Mouse (Mus musculus) midbrain, embryonic 11.5 days (tissue): Measurements from ENCODE around the gene Dand5. TPM values are rescaled to one million over a fixed set of nuclear protein-coding genes. Genes with fewer than 3 reads are reported as not detected.
A peak's percentile ranks its signal among the peaks of the same experiment; 100 is the strongest.

Source experiments
- ATAC-seq: fragments of 200-750 bp; cut with Nextera tagmentation; 2 replicates; pipeline ENCODE4 v1.8.0; 2017; ENCODE audit warnings: moderate TSS enrichment, moderate library complexity; ENCODE audit not compliant: low FRiP score
- DNase-seq: peaks from one replicate; pipeline ENCODE4 v3.0.0; 2015; ENCODE audit warnings: low spot score; ENCODE audit errors: missing footprints
- H3K27ac ChIP-seq: fragments of 300-500 bp; sonication (generic); 2 replicates; pipeline ENCODE4 v1.5.1; 2014; ENCODE audit warnings: low read depth, low read length
- H3K27me3 ChIP-seq: fragments of 300-500 bp; sonication (generic); 2 replicates; pipeline ENCODE4 v1.6.1; 2014; ENCODE audit warnings: mild to moderate bottlenecking, low read length, moderate library complexity, mixed read lengths; ENCODE audit not compliant: control insufficient read depth, insufficient read depth
- H3K36me3 ChIP-seq: fragments of 300-500 bp; sonication (generic); 2 replicates; pipeline ENCODE4 v1.6.1; 2014; ENCODE audit warnings: mild to moderate bottlenecking, low read length, moderate library complexity, mixed read lengths; ENCODE audit not compliant: control insufficient read depth, insufficient read depth
- H3K4me1 ChIP-seq: fragments of 300-500 bp; sonication (generic); 2 replicates; pipeline ENCODE4 v1.6.1; 2014; ENCODE audit warnings: low read length; ENCODE audit not compliant: control insufficient read depth, insufficient read depth
- H3K4me2 ChIP-seq: fragments of 300-500 bp; sonication (generic); 2 replicates; pipeline ENCODE4 v1.6.1; 2014; ENCODE audit warnings: mild to moderate bottlenecking, moderate library complexity
- H3K4me3 ChIP-seq: fragments of 300-500 bp; sonication (generic); 2 replicates; pipeline ENCODE4 v1.5.1; 2014; ENCODE audit warnings: low read depth, low read length
- H3K9ac ChIP-seq: fragments of 300-500 bp; sonication (generic); 2 replicates; pipeline ENCODE4 v1.6.1; 2014; ENCODE audit warnings: low read length
- H3K9me3 ChIP-seq: fragments of 300-500 bp; sonication (generic); 2 replicates; pipeline ENCODE4 v1.6.1; 2016; ENCODE audit warnings: low read length; ENCODE audit not compliant: control insufficient read depth
- WGBS: fragments of 180-500 bp; shearing (Covaris S2); extraction: QIAGEN DNeasy Blood & Tissue Kit; methylation state at CpG from one replicate; pipeline ENCODE4 v1.1.7; 2014; 5-methylcytosine and 5-hydroxymethylcytosine counted together
- polyA plus RNA-seq: library from polyadenylated mRNA; unstranded; fragments of >200 nt; fragmentation: Nextera tagmentation; extraction: Ambion mirVana; gene quantifications from 2 replicates; pipeline ENCODE4 v1.2.1, GENCODE M21; 2014

Gene Dand5
- polyA plus RNA-seq, 1 experiment from 2014 or later, result 4.6 TPM

DNA sequence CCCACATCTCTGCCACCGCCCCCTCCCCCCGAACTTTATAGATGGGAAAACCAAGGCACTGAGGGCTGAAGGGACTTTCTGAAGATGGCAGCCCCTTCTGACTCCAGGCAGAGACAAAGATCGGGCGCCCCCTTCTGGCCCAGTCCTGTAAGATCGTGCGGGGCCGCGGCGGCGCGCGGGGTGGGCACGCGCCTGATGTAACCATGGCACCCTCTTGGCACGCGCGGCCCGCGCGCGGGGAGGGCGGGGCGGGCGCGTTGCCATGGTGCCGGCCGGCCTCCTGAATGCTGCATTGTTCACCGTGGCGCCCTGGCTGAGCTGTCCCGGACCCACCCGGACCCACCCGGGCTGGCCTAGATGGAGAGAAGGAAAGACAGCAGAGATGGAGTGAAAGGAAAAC, 11.7 kb downstream of the Dand5 start:
- H3K4me2 ChIP-seq, result peak overlapping the region; percentile 35
- H3K27me3 ChIP-seq, result peaks cover 45% of the 10 kb centered on the region
- no peaks in the 10 kb centered on the region for H3K9me3 ChIP-seq
- H3K4me3 ChIP-seq, result peak overlapping the region; percentile 2; the same call in 1 of the 2 replicates
- 0 out of 2 replicates have a peak overlapping the region, but pooled peaks have one; percentile 8 for H3K27ac ChIP-seq
- 1% methylated on average over 32 of the region's 32 CpGs for WGBS
- H3K4me1 ChIP-seq, result peaks cover 13% of the 10 kb centered on the region
- peak; percentile 100 for DNase-seq
- peak; percentile 92 for ATAC-seq
- no peaks in the 10 kb centered on the region for H3K36me3 ChIP-seq
- H3K9ac ChIP-seq, result 0 out of 2 replicates have a peak overlapping the region, but pooled peaks have one; percentile 1

DNA sequence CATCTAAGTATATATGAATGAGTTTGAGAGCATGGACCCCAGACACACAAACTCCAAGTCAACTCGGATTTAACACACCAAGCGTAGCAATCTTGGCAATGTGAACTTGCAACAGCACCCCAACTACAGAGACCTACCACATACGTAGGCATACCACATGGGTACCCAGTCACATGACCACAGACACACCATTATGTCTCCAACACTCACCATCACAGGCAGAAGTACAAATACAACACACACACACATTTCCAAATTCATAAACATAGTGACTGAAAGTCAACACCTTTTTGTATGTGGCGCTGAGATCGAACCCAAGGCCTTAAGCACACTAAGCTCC, 12.7 kb downstream of the Dand5 start:
- ATAC-seq (no peak), DNase-seq (peak; percentile 82)
- Histone ChIP-seq H3K4me2 (no peak overlapping the region), H3K36me3 (no peaks in the 10 kb centered on the region), H3K27me3 (peaks cover 53% of the 10 kb centered on the region), H3K4me3 (no peak overlapping the region), H3K27ac (no peak overlapping the region), H3K4me1 (peaks cover 10% of the 10 kb centered on the region), H3K9me3 (no peaks in the 10 kb centered on the region), H3K9ac (no peak overlapping the region)
- WGBS, result 79% methylated on average over 5 of the region's 5 CpGs

DNA sequence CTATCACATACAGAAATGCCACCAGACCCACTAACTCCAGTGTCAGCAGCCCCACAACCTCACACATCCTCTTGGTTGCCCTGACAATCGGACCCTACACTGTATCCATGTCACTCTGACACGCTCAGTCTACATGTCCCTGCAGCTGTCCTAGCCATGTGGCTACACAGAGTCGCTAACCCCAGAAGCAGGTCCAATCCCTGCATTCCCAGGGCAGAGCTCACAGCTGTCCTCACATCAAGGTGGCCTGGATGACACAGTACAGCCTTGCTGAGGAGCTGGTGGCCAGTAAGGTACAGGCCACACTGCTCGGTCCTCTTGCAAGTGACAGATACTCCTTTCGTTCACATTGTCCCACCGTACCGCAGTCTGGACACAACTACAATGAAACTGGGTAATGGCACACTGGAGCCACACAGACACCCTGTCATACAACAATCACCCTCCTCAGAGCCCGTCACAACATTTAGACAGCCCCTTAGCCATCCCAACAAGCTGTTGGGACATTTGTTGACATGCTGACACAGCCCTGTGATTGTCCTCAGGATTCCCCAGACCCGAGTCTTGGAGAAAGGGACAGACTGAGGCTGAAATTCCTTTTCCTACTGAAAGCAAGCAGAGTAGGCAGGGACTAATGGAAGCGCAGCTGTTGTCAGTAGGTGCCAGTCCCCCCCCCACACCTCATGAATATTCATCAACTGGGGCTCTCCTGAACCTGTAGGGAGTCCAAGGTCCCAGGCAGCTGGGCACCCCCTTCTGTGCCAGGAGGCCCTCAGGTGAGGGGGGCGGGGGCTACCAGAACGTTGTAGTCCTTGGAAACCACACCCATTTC, 13.3 kb downstream of the Dand5 start:
- no peak overlapping the region for H3K4me3 ChIP-seq
- H3K4me2 ChIP-seq, result no peak overlapping the region
- WGBS, result 57% methylated on average over 12 of the region's 12 CpGs
- H3K27ac ChIP-seq, result no peak overlapping the region
- ATAC-seq, result no peak
- peaks cover 5% of the 10 kb centered on the region for H3K4me1 ChIP-seq
- DNase-seq, result peak; percentile 82
- H3K27me3 ChIP-seq, result peaks cover 50% of the 10 kb centered on the region
- no peaks in the 10 kb centered on the region for H3K9me3 ChIP-seq
- H3K9ac ChIP-seq, result no peak overlapping the region
- no peaks in the 10 kb centered on the region for H3K36me3 ChIP-seq

DNA sequence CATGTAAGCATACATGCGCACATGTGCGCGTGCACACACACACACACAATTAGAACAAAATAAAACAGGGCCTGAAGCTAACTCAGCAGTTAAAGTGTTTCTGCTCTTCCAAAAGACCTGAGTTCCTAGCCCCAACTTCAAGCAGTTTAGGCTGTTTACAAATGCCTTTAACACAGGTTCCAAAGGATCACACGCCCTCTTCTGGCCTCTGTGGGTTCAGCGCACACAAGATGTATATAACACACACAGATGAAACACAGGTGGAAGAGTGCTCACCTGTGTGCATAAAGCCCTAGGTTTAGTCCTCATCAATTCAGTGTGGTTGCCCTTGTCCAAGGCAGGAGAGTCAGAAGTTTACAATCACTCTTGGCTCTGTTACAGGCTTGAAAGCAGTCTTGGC, 16.6 kb downstream of the Dand5 start:
- Histone ChIP-seq H3K9ac (no peak overlapping the region), H3K9me3 (no peaks in the 10 kb centered on the region), H3K4me1 (no peaks in the 10 kb centered on the region; the same call in 1 of the 2 replicates), H3K27ac (no peak overlapping the region), H3K4me3 (no peak overlapping the region), H3K4me2 (no peak overlapping the region), H3K27me3 (peaks cover 61% of the 10 kb centered on the region), H3K36me3 (no peaks in the 10 kb centered on the region)
- no peak for DNase-seq
- ATAC-seq, result no peak
- 94% methylated on average over 5 of the region's 5 CpGs for WGBS

DNA sequence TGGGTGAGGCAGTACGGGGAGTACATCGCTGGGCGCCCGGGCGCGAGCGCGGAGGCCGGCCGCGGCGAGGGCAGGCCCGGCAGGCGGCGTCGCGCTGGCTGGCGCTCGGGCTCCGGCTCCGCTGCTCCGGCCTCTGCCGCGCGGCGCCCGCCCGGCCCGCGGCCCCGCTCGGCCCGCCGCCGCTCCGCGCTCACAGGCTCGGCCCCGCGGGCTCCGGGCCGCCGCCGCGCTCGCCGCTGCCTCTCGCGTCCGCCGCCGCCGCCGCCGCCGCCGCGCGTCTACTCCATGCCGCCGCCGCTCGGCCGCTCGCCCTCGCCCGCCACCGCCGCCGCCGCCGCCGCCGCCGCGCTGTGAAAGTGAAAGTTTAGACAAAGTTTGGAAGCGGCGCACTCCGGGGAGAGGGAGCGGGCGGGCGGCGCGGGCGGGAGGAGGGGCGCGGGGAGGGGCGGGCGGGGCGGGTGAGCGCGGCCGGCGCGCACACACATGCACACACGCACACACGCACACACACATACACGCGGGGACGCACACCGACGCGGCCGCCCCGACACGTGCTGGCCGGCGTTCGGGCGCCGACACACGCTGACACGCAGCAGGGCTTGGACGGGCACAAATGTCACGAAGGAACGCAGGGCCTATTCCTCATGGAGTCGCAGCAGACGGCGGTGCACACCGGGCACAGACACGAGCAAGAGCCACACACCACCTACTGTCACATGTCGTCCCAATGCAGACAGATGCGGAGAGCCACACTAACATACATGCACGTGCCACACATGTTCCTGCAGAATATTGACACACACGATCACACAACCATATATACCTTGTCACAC, 22.4 kb downstream of the Dand5 start, which contains the start of gene Nfix:
Gene Nfix, minus strand, starts transcription at position 346 of the 833 bp plus-strand sequence.
- 2% methylated on average over 68 of the region's 125 CpGs for WGBS
- H3K36me3 ChIP-seq, result no peaks in the 10 kb centered on the region
- peaks cover 89% of the 10 kb centered on the region for H3K27me3 ChIP-seq
- DNase-seq (peak; percentile 93), ATAC-seq (peak; percentile 60)
- H3K9me3 ChIP-seq, result no peaks in the 10 kb centered on the region
- peak within 1 kb of the TSS; percentile 73 for H3K9ac ChIP-seq
- H3K4me2 ChIP-seq, result peak within 1 kb of the TSS; percentile 92
- peaks cover 8% of the 10 kb centered on the region for H3K4me1 ChIP-seq
- peak within 1 kb of the TSS; percentile 68 for H3K4me3 ChIP-seq
- H3K27ac ChIP-seq, result no peak within 1 kb of the TSS

DNA sequence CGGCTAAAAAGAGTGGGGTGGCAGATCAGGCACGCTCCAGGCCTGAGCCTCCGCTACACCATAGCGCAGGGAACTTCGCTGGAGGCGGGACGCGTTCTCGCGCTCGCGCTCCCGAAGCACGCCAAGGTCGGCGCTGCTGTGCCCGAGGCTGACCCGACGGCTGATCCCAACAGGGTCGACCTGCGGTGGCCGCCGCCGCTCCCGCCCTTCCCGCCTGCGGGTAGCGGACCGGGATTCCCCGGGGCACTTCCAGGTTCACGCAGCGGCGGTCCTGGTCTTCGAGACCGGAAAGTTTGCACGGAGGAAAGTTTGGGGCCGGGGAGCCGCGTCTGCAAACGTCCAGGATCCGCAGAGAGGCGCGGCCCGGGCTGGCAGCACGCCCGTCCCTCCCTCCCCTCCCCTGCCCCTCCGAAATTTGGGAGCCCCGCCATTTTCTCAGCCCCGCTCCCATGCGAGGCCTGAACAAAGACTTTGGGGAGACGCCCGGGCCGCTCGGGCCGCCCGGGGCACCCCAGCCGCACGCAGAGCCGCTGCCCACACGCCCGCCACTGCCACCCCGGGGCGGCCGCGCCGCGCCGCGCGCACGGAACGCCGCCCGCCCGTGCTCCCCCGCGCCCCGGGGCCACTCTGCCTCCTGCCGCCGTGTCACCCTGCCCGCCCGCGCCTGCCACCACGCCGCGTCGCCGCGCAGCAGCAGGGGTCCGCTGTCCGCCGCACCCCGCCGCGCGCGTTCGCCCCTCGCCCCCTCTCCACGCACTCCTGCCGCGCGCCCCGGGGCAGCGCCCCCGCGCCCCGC, 23.3 kb downstream of the Dand5 start:
- Histone ChIP-seq H3K27me3 (peaks cover 91% of the 10 kb centered on the region), H3K36me3 (no peaks in the 10 kb centered on the region), H3K9ac (peak overlapping the region; percentile 73), H3K4me1 (peaks cover 8% of the 10 kb centered on the region), H3K27ac (no peak overlapping the region), H3K9me3 (no peaks in the 10 kb centered on the region), H3K4me2 (peak overlapping the region; percentile 92), H3K4me3 (peak overlapping the region; percentile 68)
- DNase-seq (peak; percentile 94), ATAC-seq (peak; percentile 6; the same call in 1 of the 2 replicates)
- 2% methylated on average over 86 of the region's 108 CpGs for WGBS

DNA sequence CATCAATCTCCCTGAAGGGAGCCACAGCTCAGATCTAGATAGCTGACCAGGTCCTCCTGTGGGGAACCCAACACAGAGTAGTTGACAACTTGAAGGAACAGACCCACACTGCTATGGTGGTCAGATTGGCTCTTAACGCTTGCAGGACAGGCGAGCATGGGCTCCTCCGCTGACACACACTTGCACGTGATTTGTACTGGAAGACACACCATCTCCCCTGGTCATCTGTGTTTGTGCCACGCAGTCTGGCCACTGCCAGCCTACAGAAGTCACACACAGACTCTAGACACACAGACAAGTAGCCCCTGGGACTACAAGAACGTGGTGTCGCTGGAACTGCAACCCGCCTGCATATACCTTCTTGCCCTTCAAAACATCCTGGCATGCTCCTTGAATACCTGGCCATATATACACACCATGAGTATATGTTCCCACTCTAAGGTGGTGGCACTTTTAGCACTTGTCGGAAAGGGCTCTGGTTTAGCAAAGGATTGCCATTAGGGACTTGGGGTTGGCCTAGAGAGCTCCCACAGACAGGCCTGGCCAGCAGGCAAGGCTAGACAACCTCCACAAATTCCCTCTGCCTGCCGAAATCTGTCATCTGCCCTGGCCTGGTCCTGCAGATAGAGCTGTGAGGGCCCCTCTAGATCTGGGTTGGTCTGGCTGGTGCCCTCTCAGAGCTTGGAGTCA, 24.0 kb downstream of the Dand5 start:
- Histone ChIP-seq H3K36me3 (no peaks in the 10 kb centered on the region), H3K27me3 (peaks cover 96% of the 10 kb centered on the region), H3K4me3 (peak overlapping the region; percentile 68), H3K9ac (0 out of 2 replicates have a peak overlapping the region, but pooled peaks have one; percentile 9), H3K4me2 (peak overlapping the region; percentile 92), H3K4me1 (peaks cover 8% of the 10 kb centered on the region), H3K9me3 (no peaks in the 10 kb centered on the region), H3K27ac (no peak overlapping the region)
- 30% methylated on average over 10 of the region's 10 CpGs for WGBS
- DNase-seq (no peak), ATAC-seq (no peak)

DNA sequence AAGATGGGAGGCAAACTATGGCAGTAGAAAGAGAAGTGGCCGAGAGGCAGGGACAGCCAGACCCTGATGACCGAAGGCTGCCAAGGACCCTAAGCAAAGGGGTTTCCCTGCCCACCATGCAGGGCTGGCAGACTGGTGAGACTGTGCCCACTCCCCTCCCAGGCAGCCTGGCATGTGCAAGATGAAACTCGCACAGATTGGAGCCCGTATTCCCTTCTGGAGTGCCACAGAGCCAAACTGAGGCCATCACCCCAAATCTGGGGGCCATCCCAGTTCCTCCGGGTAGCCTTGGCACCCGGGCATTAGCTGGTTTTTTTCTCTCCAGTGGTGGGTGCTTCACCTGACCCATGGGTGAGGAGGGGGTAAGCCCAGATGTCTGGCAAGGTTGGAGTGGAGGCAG, 24.7 kb downstream of the Dand5 start:
- Histone ChIP-seq H3K36me3 (no peaks in the 10 kb centered on the region), H3K4me3 (no peak overlapping the region), H3K27me3 (peaks cover 92% of the 10 kb centered on the region), H3K27ac (no peak overlapping the region), H3K9ac (no peak overlapping the region), H3K4me2 (no peak overlapping the region), H3K4me1 (peaks cover 8% of the 10 kb centered on the region), H3K9me3 (no peaks in the 10 kb centered on the region)
- no peak for ATAC-seq
- WGBS, result 55% methylated on average over 6 of the region's 6 CpGs
- peak; percentile 83 for DNase-seq
